ENCODE assay signal across 9 mouse cellular contexts in the genomic region with DNA sequence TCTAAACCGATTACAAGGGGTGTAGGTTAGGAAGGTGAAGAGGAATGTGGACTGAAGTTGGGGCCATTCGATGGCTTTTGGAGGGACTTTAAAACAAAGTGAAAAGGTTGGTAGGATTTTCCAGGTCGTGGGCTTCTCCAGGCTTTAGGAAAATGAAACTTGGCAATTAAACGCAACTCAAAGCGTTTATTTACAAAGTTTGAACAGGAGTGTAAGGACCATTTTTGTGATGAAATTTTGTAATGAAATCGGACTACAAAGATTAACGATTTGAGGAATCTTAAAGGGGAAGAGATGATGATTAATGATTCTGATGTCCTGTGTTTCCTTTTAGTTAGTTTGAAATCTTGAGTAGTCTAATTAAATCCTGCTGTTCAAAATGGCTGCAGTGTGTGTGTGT. TPM values are rescaled to one million over a fixed set of nuclear protein-coding genes. Genes with fewer than 3 reads are reported as not detected.
DNase-seq lines count a peak whose midpoint lies in the region; ATAC-seq and TF ChIP-seq lines count a peak whose summit lies in the region.
"Had no signal": no experiment of that assay in that cellular context is flagged by ENCODE, and none has a peak within 500 bp of the region (broad histone marks: within the 10 kb centered on the region; RNA-seq: fewer than 3 reads in every experiment).

No protein-coding gene starts in this region.

- TF ChIP-seq CTCF in MEL (IDR thresholded peaks at IDR 0.05 in 2 of 3, conservative IDR thresholded peaks at IDR 0.05 in 1 of 3; ENCODE audit: control insufficient read depth in 1 of 3, insufficient read depth in 1 of 3, low read depth in 2 of 3, low read length in 3 of 3, poor library complexity in 1 of 3, severe bottlenecking in 1 of 3), result no peak
- no peak for TF ChIP-seq CTCF in heart, postnatal 0 days (IDR thresholded peaks at IDR 0.05; ENCODE audit: low read depth)
- no peak for TF ChIP-seq CTCF in liver, postnatal 0 days (IDR thresholded peaks at IDR 0.05; ENCODE audit: low read depth)

- no peak for ATAC-seq in heart, postnatal 0 days (ENCODE audit: insufficient read depth, low read depth)
- ATAC-seq in liver, postnatal 0 days, result no peak

- no peak for TF ChIP-seq EP300 in MEL (IDR thresholded peaks at IDR 0.05; ENCODE audit: low read depth in 1 of 2, low read length in 2 of 2)
- no peak for TF ChIP-seq EP300 in heart, postnatal 0 days (IDR thresholded peaks at IDR 0.05; ENCODE audit: low read depth)
- TF ChIP-seq EP300 in liver, postnatal 0 days (IDR thresholded peaks at IDR 0.05; ENCODE audit: low read depth), result no peak

- H3K9ac ChIP-seq in MEL (ENCODE audit: control insufficient read depth, low read depth, low read length, poor library complexity, severe bottlenecking), result peak overlapping the region; percentile 93
- H3K9ac ChIP-seq in heart, postnatal 0 days (replicated peaks; ENCODE audit: low read depth, low read length), result no peak overlapping the region
- peak overlapping the region; percentile 97 for H3K9ac ChIP-seq in liver, postnatal 0 days (replicated peaks)

- peaks cover 24% of the 10 kb centered on the region for H3K79me2 ChIP-seq in MEL (ENCODE audit: control insufficient read depth, insufficient read depth, low read length, poor library complexity)

- peaks cover 4% of the 10 kb centered on the region; the same call in 1 of the 2 replicates for H3K4me1 ChIP-seq in heart, embryonic 10.5 days
- peaks cover 0 to 11% of the 10 kb centered on the region in 2 experiments for H3K4me1 ChIP-seq in MEL (ENCODE audit: control insufficient read depth in 1 of 2, insufficient read depth in 2 of 2, low read length in 2 of 2)
- H3K4me1 ChIP-seq in heart, postnatal 0 days (ENCODE audit: control insufficient read depth, insufficient read depth), result peaks cover 5% of the 10 kb centered on the region; the same call in 1 of the 2 replicates
- H3K4me1 ChIP-seq in liver, postnatal 0 days (ENCODE audit: insufficient read depth), result peaks cover 19% of the 10 kb centered on the region

- DNase-seq in heart, embryonic 10.5 days (ENCODE audit: low spot score), result no peak
- no peak for DNase-seq in heart, adult 9 months (ENCODE audit: low spot score in 2 of 2)
- peak; percentile 44 for DNase-seq in MEL (ENCODE audit: low read depth, low spot score)
- peak; percentile 5 for DNase-seq in heart, postnatal 0 days (ENCODE audit: low spot score)
- DNase-seq in liver, postnatal 0 days, result no peak
- no peak for DNase-seq in cerebellum, adult 9-11 months
- no peak for DNase-seq in adrenal gland, postnatal 36 days
- no peak for DNase-seq in ovary, postnatal 10 days (ENCODE audit: low spot score)
- DNase-seq: layer of hippocampus, adult 9-11 months had no signal

- 22% methylated on average over 7 of the region's 7 CpGs for WGBS in heart, embryonic 10.5 days
- WGBS in heart, postnatal 0 days, result 34% methylated on average over 7 of the region's 7 CpGs
- 24% methylated on average over 7 of the region's 7 CpGs for WGBS in liver, postnatal 0 days (ENCODE audit: insufficient replicate concordance)

- peak overlapping the region; percentile 97 for H3K4me2 ChIP-seq in heart, postnatal 0 days (ENCODE audit: low read depth, low read length)
- H3K4me2 ChIP-seq in liver, postnatal 0 days (ENCODE audit: low read depth, low read length), result peak overlapping the region; percentile 96

- H3K4me3 ChIP-seq in heart, embryonic 10.5 days, result peak overlapping the region; percentile 94
- H3K4me3 ChIP-seq in MEL (ENCODE audit: control insufficient read depth in 1 of 2, insufficient read depth in 1 of 2, low read depth in 2 of 2, low read length in 2 of 2), result peak overlapping the region; percentile 82 to 97
- peak overlapping the region; percentile 90 for H3K4me3 ChIP-seq in heart, postnatal 0 days (ENCODE audit: low read depth, low read length)
- peak overlapping the region; percentile 92 for H3K4me3 ChIP-seq in liver, postnatal 0 days (ENCODE audit: low read depth, low read length)

- no peak overlapping the region for H3K27ac ChIP-seq in heart, embryonic 10.5 days
- H3K27ac ChIP-seq in MEL (ENCODE audit: control insufficient read depth, low read depth, low read length), result no peak overlapping the region
- H3K27ac ChIP-seq in heart, postnatal 0 days (ENCODE audit: low read depth), result no peak overlapping the region
- H3K27ac ChIP-seq in liver, postnatal 0 days (ENCODE audit: low read depth), result no peak overlapping the region

- TF ChIP-seq POLR2A in MEL (IDR thresholded peaks at IDR 0.05; ENCODE audit: control insufficient read depth in 1 of 2, insufficient read depth in 1 of 2, low read depth in 1 of 2, low read length in 2 of 2, poor library complexity in 1 of 2), result no peak

- no peak for TF ChIP-seq RAD21 in MEL (IDR thresholded peaks at IDR 0.05; ENCODE audit: low read depth, low read length)

- H3K27me3 ChIP-seq in heart, embryonic 10.5 days (ENCODE audit: insufficient read depth, poor library complexity, severe bottlenecking), result no peaks in the 10 kb centered on the region
- H3K27me3 ChIP-seq in MEL (ENCODE audit: control insufficient read depth in 1 of 2, insufficient read depth in 2 of 2, low read length in 2 of 2), result no peaks in the 10 kb centered on the region
- H3K27me3 ChIP-seq in heart, postnatal 0 days (ENCODE audit: control insufficient read depth, insufficient read depth, low read length), result peaks cover 17% of the 10 kb centered on the region; the same call in 1 of the 2 replicates
- 0 out of 2 replicates have a peak, but pooled peaks cover 3% of the 10 kb centered on the region for H3K27me3 ChIP-seq in liver, postnatal 0 days (ENCODE audit: insufficient read depth, low read length)

- H3K36me3 ChIP-seq in heart, embryonic 10.5 days, result no peaks in the 10 kb centered on the region
- peaks cover 0 to 12% of the 10 kb centered on the region in 2 experiments; a peak in 2 of 4 replicates for H3K36me3 ChIP-seq in MEL (ENCODE audit: control insufficient read depth in 1 of 2, insufficient read depth in 2 of 2, low read length in 2 of 2)
- H3K36me3 ChIP-seq in heart, postnatal 0 days (replicated peaks; ENCODE audit: control insufficient read depth, insufficient read depth, low read length), result no peaks in the 10 kb centered on the region
- H3K36me3 ChIP-seq in liver, postnatal 0 days (replicated peaks; ENCODE audit: insufficient read depth, low read length), result no peaks in the 10 kb centered on the region

- H3K9me3 ChIP-seq in heart, embryonic 10.5 days, result no peaks in the 10 kb centered on the region
- H3K9me3 ChIP-seq in MEL (replicated peaks; ENCODE audit: insufficient read depth, low read length), result no peaks in the 10 kb centered on the region
- H3K9me3 ChIP-seq in heart, postnatal 0 days (replicated peaks; ENCODE audit: control insufficient read depth, low read length), result no peaks in the 10 kb centered on the region
- no peaks in the 10 kb centered on the region for H3K9me3 ChIP-seq in liver, postnatal 0 days (ENCODE audit: low read length)

TF ChIP-seq in MEL, 35 proteins besides CTCF, POLR2A, EP300 and RAD21:
- TF ChIP-seq JUND (IDR thresholded peaks at IDR 0.05; ENCODE audit: low read depth, low read length) (no peak), GATA1 (IDR thresholded peaks at IDR 0.05; ENCODE audit: low read depth, low read length) (no peak), SIN3A (IDR thresholded peaks at IDR 0.05; ENCODE audit: low read length) (0 out of 2 replicates have a peak, but pooled peaks have one; percentile 41)

RNA-seq across cellular contexts. Expression of gene Cecr2, which starts 1.7 kb away (rescaled TPM):
- 3.8 and 5.2 TPM in 2 replicates for polyA plus RNA-seq in heart, embryonic 10.5 days (2016; fragmentation: Nextera tagmentation; extraction: Ambion mirVana)
- 4.0 and 5.1 TPM in 2 replicates for total RNA-seq in MEL (2012; rRNA removed)
- 1 to 10 TPM in 1 of 2 experiments, not detected in 1; 8.7 TPM for polyA plus RNA-seq in MEL (2012; ENCODE audit: insufficient read depth in 1 of 2, insufficient read length in 2 of 2, low read depth in 1 of 2, low replicate concordance in 2 of 2, missing spikeins in 1 of 2)
- total RNA-seq in heart, postnatal 0 days (2014; rRNA removed; ENCODE audit: low replicate concordance), result 3.6 and 5.8 TPM in 2 replicates
- polyA plus RNA-seq in heart, postnatal 0 days (2015; fragmentation: Nextera tagmentation; extraction: Ambion mirVana), result 0.87 and 1.1 TPM in 2 replicates
- 4.7 and 5.0 TPM in 2 replicates for polyA plus RNA-seq in liver, postnatal 0 days (2015; fragmentation: Nextera tagmentation; extraction: Ambion mirVana)
- total RNA-seq in adrenal gland, postnatal 36 days (2021), result 1 to 10 TPM; 5.5 to 8.1 TPM

Comparison
In these comparisons a context has a peak if more than half of its experiments do, and no peak if none do; other contexts are left out.
1. DNase-seq: peak in MEL (single experiment) and heart, postnatal 0 days (single experiment); none in heart, embryonic 10.5 days (single experiment), heart, adult 9 months (0 of 2), liver, postnatal 0 days (single experiment), cerebellum, adult 9-11 months (single experiment), adrenal gland, postnatal 36 days (0 of 2) and ovary, postnatal 10 days (single experiment).
2. Peak in every context shown above with its lines, with median percentiles within 50 percentile points of each other: H3K4me3 ChIP-seq.